Mouse (Mus musculus) hindbrain, embryonic 14.5 days (tissue): ENCODE data around the gene Wdr70. TPM values are rescaled to one million over a fixed set of nuclear protein-coding genes. Genes with fewer than 3 reads are reported as not detected.

ENCODE experiments used
- ATAC-seq: fragments of 200-750 bp; cut with Nextera tagmentation; 2 replicates; pipeline ENCODE4 v1.8.0; 2017; ENCODE audit warnings: moderate number of reproducible peaks, mild to moderate bottlenecking, moderate TSS enrichment, moderate library complexity; ENCODE audit not compliant: low FRiP score
- DNase-seq: peaks from one replicate; pipeline ENCODE4 v3.0.0-alpha.2; 2015; ENCODE audit warnings: low spot score
- H3K27ac ChIP-seq: fragments of 300-500 bp; sonication (generic); 2 replicates; pipeline ENCODE4 v1.5.1; 2014; ENCODE audit warnings: mild to moderate bottlenecking, moderate library complexity
- H3K27me3 ChIP-seq: fragments of 300-500 bp; sonication (generic); 2 replicates; pipeline ENCODE4 v1.6.1; 2014; ENCODE audit warnings: mild to moderate bottlenecking, low read length, mixed read lengths; ENCODE audit not compliant: control insufficient read depth, insufficient read depth
- H3K36me3 ChIP-seq: fragments of 300-500 bp; sonication (generic); replicated peaks from 2 replicates; pipeline ENCODE4 v1.6.1; 2014; ENCODE audit not compliant: control insufficient read depth, insufficient read depth
- H3K4me1 ChIP-seq: fragments of 300-500 bp; sonication (generic); replicated peaks from 2 replicates; pipeline ENCODE4 v1.6.1; 2014; ENCODE audit warnings: antibody characterized with exemption, low read length, mixed read lengths; ENCODE audit not compliant: control insufficient read depth, insufficient read depth
- H3K4me2 ChIP-seq: fragments of 300-500 bp; sonication (generic); replicated peaks from 2 replicates; pipeline ENCODE4 v1.6.1; 2014; ENCODE audit warnings: mild to moderate bottlenecking, moderate library complexity
- H3K4me3 ChIP-seq: fragments of 300-500 bp; sonication (generic); replicated peaks from 2 replicates; pipeline ENCODE4 v1.5.1; 2014; ENCODE audit warnings: mild to moderate bottlenecking, low read length
- H3K9ac ChIP-seq: fragments of 300-500 bp; sonication (generic); 2 replicates; pipeline ENCODE4 v1.6.1; 2014
- H3K9me3 ChIP-seq: fragments of 300-500 bp; sonication (generic); 2 replicates; pipeline ENCODE4 v1.6.1; 2016; ENCODE audit warnings: low read length; ENCODE audit not compliant: control insufficient read depth
- WGBS: fragments of 180-500 bp; shearing (Covaris S2); extraction: QIAGEN DNeasy Blood & Tissue Kit; methylation state at CpG from one replicate; pipeline ENCODE4 v1.1.7; 2014; 5-methylcytosine and 5-hydroxymethylcytosine counted together
- polyA plus RNA-seq: library from polyadenylated mRNA; unstranded; fragments of >200 nt; fragmentation: Nextera tagmentation; extraction: Ambion mirVana; gene quantifications from 2 replicates; pipeline ENCODE4 v1.2.1, GENCODE M21; 2014

Wdr70 gene
- polyA plus RNA-seq, 1 experiment from 2014 or later = 59.8 TPM

DNA sequence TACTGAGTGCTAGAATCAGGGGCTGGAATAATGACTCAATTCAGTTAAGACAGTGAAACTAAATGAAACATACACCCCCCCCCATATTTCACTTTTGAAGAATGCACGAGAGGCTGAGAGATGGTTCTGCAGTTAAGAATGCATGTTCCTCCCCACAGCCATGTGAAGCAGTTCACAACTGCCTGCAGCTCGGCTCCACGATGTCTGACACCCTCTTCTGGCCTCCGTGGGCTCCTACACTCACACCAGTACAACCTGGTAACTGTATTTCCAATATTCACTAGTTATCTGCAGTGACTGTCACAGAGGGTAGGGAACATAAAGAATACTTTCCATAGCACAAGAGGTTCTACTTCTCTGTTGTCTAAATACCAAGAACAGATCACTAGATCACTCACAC, 59.2 kb downstream of the Wdr70 start:
- H3K36me3 ChIP-seq = peaks cover 19% of the 10 kb centered on the region
- ATAC-seq (no peak), DNase-seq (no peak)
- no peak overlapping the region for H3K27ac ChIP-seq
- no peaks in the 10 kb centered on the region for H3K27me3 ChIP-seq
- no peak overlapping the region for H3K4me2 ChIP-seq
- H3K9ac ChIP-seq = no peak overlapping the region
- 84% methylated on average over 4 of the region's 4 CpGs for WGBS
- no peaks in the 10 kb centered on the region for H3K9me3 ChIP-seq
- H3K4me3 ChIP-seq = no peak overlapping the region
- no peaks in the 10 kb centered on the region for H3K4me1 ChIP-seq

GRCm38 (mm10) chr15:8038457-8038856, 60.6 kb downstream of the Wdr70 start:
- DNase-seq (no peak), ATAC-seq (no peak)
- Histone ChIP-seq H3K27me3 (no peaks in the 10 kb centered on the region), H3K4me2 (no peak overlapping the region), H3K4me3 (no peak overlapping the region), H3K4me1 (no peaks in the 10 kb centered on the region), H3K36me3 (peaks cover 21% of the 10 kb centered on the region), H3K9ac (no peak overlapping the region), H3K9me3 (no peaks in the 10 kb centered on the region), H3K27ac (no peak overlapping the region)
- 88% methylated on average over 5 of the region's 5 CpGs for WGBS

DNA sequence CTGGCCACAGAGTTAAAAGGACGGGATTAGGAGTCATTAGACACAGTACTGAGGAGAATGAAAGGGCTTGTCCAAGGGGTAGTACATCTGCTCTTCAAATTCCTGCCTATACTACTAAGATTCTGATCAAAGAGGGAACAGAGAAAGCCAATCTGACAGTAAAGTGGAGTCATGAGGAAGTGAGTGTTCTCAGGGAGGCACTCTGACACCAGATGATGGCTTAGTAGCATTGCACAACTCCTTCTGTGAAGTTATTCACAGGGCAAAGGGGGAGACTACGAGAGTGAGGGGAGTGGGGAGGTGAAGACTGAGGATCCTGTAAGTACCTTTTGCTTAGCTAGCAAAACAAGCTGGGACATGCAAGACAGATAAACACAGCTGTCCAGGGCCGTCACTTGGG, 61.2 kb downstream of the Wdr70 start:
- WGBS = 80% methylated on average over 3 of the region's 3 CpGs

GRCm38 (mm10) chr15:8031211-8031610, 67.8 kb downstream of the Wdr70 start:
- Histone ChIP-seq H3K27ac (no peak overlapping the region), H3K36me3 (peaks cover 16% of the 10 kb centered on the region), H3K9ac (no peak overlapping the region), H3K4me2 (no peak overlapping the region), H3K4me3 (no peak overlapping the region), H3K4me1 (no peaks in the 10 kb centered on the region), H3K9me3 (no peaks in the 10 kb centered on the region), H3K27me3 (no peaks in the 10 kb centered on the region)
- ATAC-seq (no peak), DNase-seq (no peak)
- 86% methylated on average over 7 of the region's 7 CpGs for WGBS

More for the DNA sequence above, 61.2 kb downstream of the Wdr70 start:
- DNase-seq (no peak), ATAC-seq (no peak)
- Histone ChIP-seq H3K9ac (no peak overlapping the region), H3K27me3 (no peaks in the 10 kb centered on the region), H3K9me3 (no peaks in the 10 kb centered on the region), H3K36me3 (peaks cover 27% of the 10 kb centered on the region), H3K4me3 (no peak overlapping the region), H3K27ac (no peak overlapping the region), H3K4me1 (no peaks in the 10 kb centered on the region), H3K4me2 (no peak overlapping the region)

DNA sequence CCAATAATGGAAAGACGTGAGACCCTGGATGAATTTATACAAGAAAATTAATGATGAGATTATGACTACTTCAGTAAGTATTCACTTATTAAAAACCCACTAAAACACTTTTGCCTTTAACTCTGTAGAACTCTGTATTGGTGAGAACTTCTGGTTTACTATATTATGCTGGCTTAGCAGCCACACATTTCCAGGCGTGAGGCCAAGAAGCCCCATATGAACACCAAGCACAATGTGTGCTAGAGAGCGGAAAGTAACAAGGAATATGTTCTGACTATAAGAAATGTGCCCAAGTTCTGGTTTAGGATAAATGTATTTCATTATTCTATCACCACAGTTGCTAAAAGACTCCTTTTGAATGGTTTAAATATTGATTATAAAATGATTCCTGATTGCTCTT, 68.4 kb downstream of the Wdr70 start:
- DNase-seq (no peak), ATAC-seq (no peak)
- Histone ChIP-seq H3K4me3 (no peak overlapping the region), H3K27me3 (no peaks in the 10 kb centered on the region), H3K27ac (no peak overlapping the region), H3K9me3 (no peaks in the 10 kb centered on the region), H3K4me1 (no peaks in the 10 kb centered on the region), H3K4me2 (no peak overlapping the region), H3K9ac (no peak overlapping the region), H3K36me3 (peaks cover 16% of the 10 kb centered on the region)
- 87% methylated on average over 3 of the region's 3 CpGs for WGBS

DNA sequence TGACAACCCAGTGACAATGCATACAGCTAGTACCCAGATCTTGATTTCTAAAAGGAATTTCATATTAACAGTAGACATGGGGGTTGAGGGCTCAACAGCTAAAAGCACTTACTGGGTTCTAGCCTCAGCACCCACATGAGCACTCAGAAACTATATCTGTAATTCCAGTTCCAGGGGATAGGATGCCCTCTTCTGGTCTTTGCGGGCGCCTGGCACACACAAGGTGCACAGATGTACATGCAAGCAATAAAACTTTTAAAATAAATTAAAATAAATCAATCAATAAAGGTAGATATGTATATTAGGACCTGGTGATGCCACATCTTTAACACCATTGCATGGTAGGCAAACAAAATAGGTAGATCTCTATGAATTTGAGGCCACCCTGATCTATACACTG, 71.5 kb downstream of the Wdr70 start:
- no peak overlapping the region for H3K9ac ChIP-seq
- H3K9me3 ChIP-seq = no peaks in the 10 kb centered on the region
- DNase-seq = no peak
- no peaks in the 10 kb centered on the region for H3K4me1 ChIP-seq
- no peak overlapping the region for H3K4me3 ChIP-seq
- no peaks in the 10 kb centered on the region; the same call in 1 of the 2 replicates for H3K36me3 ChIP-seq
- H3K27ac ChIP-seq = no peak overlapping the region
- H3K4me2 ChIP-seq = no peak overlapping the region
- no peaks in the 10 kb centered on the region for H3K27me3 ChIP-seq
- no peak for ATAC-seq
- 93% methylated on average over 2 of the region's 2 CpGs for WGBS

- H3K9me3 ChIP-seq = no peaks in the 10 kb centered on the region
- DNase-seq (no peak), ATAC-seq (no peak)
- H3K27ac ChIP-seq = no peak overlapping the region
- H3K4me3 ChIP-seq = no peak overlapping the region
- 80% methylated on average over 7 of the region's 7 CpGs for WGBS
- no peaks in the 10 kb centered on the region for H3K36me3 ChIP-seq
- no peak overlapping the region for H3K9ac ChIP-seq
- H3K27me3 ChIP-seq = no peaks in the 10 kb centered on the region
- no peaks in the 10 kb centered on the region for H3K4me1 ChIP-seq
- no peak overlapping the region for H3K4me2 ChIP-seq
Observed at GRCm38 (mm10) chr15:8011418-8011817, 87.6 kb downstream of the Wdr70 start.

DNA sequence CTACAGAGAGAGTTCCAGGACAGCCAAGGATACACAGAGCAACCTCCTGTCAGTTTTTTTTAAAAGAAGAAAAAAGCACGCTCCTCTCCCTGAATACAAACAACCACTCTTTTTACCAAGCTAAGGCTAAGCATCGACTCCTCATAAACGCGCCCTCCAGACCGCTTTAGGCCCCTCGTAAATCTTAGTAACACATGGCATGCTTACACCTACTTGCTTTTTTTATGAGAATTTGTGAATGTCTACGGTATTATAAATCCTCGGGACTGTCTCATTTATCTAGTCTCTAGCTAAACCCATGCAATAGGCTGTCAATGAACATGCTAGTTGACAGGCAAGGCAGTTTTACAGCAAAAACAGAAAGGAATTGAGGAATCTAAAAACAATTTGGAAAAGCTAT, 91.6 kb downstream of the Wdr70 start:
- H3K4me1 ChIP-seq = no peaks in the 10 kb centered on the region
- no peaks in the 10 kb centered on the region for H3K27me3 ChIP-seq
- ATAC-seq = no peak
- H3K27ac ChIP-seq = no peak overlapping the region
- H3K9ac ChIP-seq = no peak overlapping the region
- no peak for DNase-seq
- WGBS = 88% methylated on average over 8 of the region's 8 CpGs
- no peak overlapping the region for H3K4me2 ChIP-seq
- H3K36me3 ChIP-seq = no peaks in the 10 kb centered on the region
- no peaks in the 10 kb centered on the region for H3K9me3 ChIP-seq
- H3K4me3 ChIP-seq = no peak overlapping the region

GRCm38 (mm10) chr15:8006056-8006455, 93.0 kb downstream of the Wdr70 start:
- Histone ChIP-seq H3K4me3 (no peak overlapping the region), H3K36me3 (no peaks in the 10 kb centered on the region), H3K9me3 (no peaks in the 10 kb centered on the region), H3K4me2 (no peak overlapping the region), H3K27ac (no peak overlapping the region), H3K9ac (no peak overlapping the region), H3K27me3 (no peaks in the 10 kb centered on the region), H3K4me1 (no peaks in the 10 kb centered on the region)
- DNase-seq (no peak), ATAC-seq (no peak)
- WGBS = 96% methylated on average over 1 of the region's 1 CpGs

DNA sequence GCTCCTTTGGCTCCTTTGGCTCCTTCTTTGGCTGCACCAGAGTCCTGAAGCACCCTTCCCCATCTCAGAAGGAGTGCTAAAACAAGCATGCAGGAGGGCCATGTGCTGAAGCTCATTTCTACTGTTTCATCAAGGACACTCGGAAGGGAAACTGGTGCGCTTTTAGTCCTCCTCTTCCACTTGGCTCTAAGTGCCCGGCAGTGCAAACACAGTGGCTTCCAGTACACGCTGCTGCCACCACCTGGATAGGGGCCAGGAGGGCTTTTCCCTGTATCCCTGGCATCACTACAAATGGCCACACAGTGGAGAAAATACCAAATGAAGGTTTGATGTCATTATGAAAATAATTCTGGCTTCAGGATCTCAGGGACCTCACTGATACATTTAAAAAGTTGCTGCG, 93.5 kb downstream of the Wdr70 start:
- ATAC-seq (no peak), DNase-seq (peak; percentile 25)

More for the DNA sequence above, 93.5 kb downstream of the Wdr70 start:
- Histone ChIP-seq H3K36me3 (no peaks in the 10 kb centered on the region), H3K4me3 (no peak overlapping the region), H3K9me3 (no peaks in the 10 kb centered on the region), H3K27ac (no peak overlapping the region), H3K4me2 (no peak overlapping the region), H3K27me3 (no peaks in the 10 kb centered on the region), H3K4me1 (no peaks in the 10 kb centered on the region), H3K9ac (no peak overlapping the region)
- WGBS = 79% methylated on average over 5 of the region's 5 CpGs
